Mouse (Mus musculus): Measurements from ENCODE around the gene Ap3b1.

DNA sequence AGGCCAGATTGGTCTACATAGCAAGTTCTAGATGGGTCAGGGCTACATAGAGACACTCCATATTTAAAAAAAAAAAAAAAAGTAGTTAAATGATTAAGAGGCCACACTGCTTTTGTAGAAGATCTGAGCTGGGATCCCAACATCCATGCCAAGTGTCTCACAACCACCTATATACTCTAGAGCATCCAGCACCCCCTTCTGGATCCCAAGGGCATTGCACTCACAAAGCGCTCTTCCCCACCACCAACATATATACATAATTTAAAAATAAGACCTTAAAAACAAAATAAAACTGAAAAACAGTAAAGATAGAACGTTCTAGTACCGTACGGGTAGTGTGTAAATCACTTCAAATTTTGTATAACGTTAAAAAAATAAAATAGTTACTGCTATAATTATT is 15.6 kb upstream of the Ap3b1 start:
- TF ChIP-seq CTCF (IDR thresholded peaks at IDR 0.05; ENCODE audit: low read depth, low read length) (peak; percentile 40; the same call in 1 of the 2 replicates), POLR2A (IDR thresholded peaks at IDR 0.05; ENCODE audit: extremely low read depth, insufficient read depth, low read length) (no peak)

Measured in liver, adult 2 months (tissue).